Mouse (Mus musculus): ENCODE data around the gene Atp6v1g2.

Atp6v1g2 gene

GRCm38 (mm10) chr17:35253293-35254093 is 20.0 kb downstream of the Atp6v1g2 start:
- in situ Hi-C loops (cut with MboI, MseI): no loop called here

GRCm38 (mm10) chr17:35254241-35255098 is 21.0 kb downstream of the Atp6v1g2 start:
- in situ Hi-C loops (cut with MboI, MseI): no loop called here

- in situ Hi-C loops (cut with MboI, MseI): no loop called here
Observed at GRCm38 (mm10) chr17:35255301-35255700, 21.8 kb downstream of the Atp6v1g2 start.

GRCm38 (mm10) chr17:35255704-35256103 is 22.2 kb downstream of the Atp6v1g2 start:
- in situ Hi-C loops (cut with MboI, MseI): no loop called here

- in situ Hi-C loops (cut with MboI, MseI): no loop called here
Observed at GRCm38 (mm10) chr17:35257378-35257777, 23.9 kb downstream of the Atp6v1g2 start.

- in situ Hi-C loops (cut with MboI, MseI): no loop called here
Observed at GRCm38 (mm10) chr17:35257824-35258491, 24.5 kb downstream of the Atp6v1g2 start.

- in situ Hi-C loops (cut with MboI, MseI): no loop called here
Observed at GRCm38 (mm10) chr17:35258492-35259478, 25.3 kb downstream of the Atp6v1g2 start.

GRCm38 (mm10) chr17:35259621-35260020 is 26.2 kb downstream of the Atp6v1g2 start:
- in situ Hi-C loops (cut with MboI, MseI): no loop called here

GRCm38 (mm10) chr17:35261651-35262050 is 28.2 kb downstream of the Atp6v1g2 start:
- in situ Hi-C loops (cut with MboI, MseI): no loop called here

GRCm38 (mm10) chr17:35262664-35263522 is 29.4 kb downstream of the Atp6v1g2 start, which contains the start of gene H2-D1:
H2-D1 (plus strand) TSS chr17:35262730.
- in situ Hi-C loops (cut with MboI, MseI): no loop called here

- in situ Hi-C loops (cut with MboI, MseI): no loop called here
Observed at GRCm38 (mm10) chr17:35263523-35263883, 30.0 kb downstream of the Atp6v1g2 start.

- in situ Hi-C loops (cut with MboI, MseI): no loop called here
Observed at GRCm38 (mm10) chr17:35267399-35268086, 34.1 kb downstream of the Atp6v1g2 start.

GRCm38 (mm10) chr17:35269653-35270347 is 36.3 kb downstream of the Atp6v1g2 start:
- in situ Hi-C loops (cut with MboI, MseI): no loop called here

- in situ Hi-C loops (cut with MboI, MseI): no loop called here
Observed at GRCm38 (mm10) chr17:35272249-35272648, 38.8 kb downstream of the Atp6v1g2 start.

GRCm38 (mm10) chr17:35274770-35275169 is 41.3 kb downstream of the Atp6v1g2 start:
- in situ Hi-C loops (cut with MboI, MseI): no loop called here

GRCm38 (mm10) chr17:35276304-35276864 is 42.9 kb downstream of the Atp6v1g2 start:
- in situ Hi-C loops (cut with MboI, MseI): no loop called here

- in situ Hi-C loops (cut with MboI, MseI): no loop called here
Observed at GRCm38 (mm10) chr17:35278049-35278448, 44.6 kb downstream of the Atp6v1g2 start.

GRCm38 (mm10) chr17:35278957-35279688 is 45.7 kb downstream of the Atp6v1g2 start:
- in situ Hi-C loops (cut with MboI, MseI): no loop called here
